Mouse (Mus musculus) kidney, adult 2 months (tissue): ENCODE data around the gene Mst1.

ENCODE experiments used
- CTCF ChIP-seq: fragments of 200-500 bp; conservative IDR thresholded peaks from 2 replicates; pipeline ENCODE4 v1.5.1; 2011; ENCODE audit warnings: low read depth, mild to moderate bottlenecking, control low read depth, low read length, moderate library complexity, mixed read lengths; ENCODE audit not compliant: insufficient read depth, insufficient read length
- POLR2A ChIP-seq: fragments of 200-500 bp; IDR thresholded peaks from one replicate; pipeline ENCODE4 v1.6.1; 2011; ENCODE audit warnings: low read depth, low read length, control low read depth

DNA sequence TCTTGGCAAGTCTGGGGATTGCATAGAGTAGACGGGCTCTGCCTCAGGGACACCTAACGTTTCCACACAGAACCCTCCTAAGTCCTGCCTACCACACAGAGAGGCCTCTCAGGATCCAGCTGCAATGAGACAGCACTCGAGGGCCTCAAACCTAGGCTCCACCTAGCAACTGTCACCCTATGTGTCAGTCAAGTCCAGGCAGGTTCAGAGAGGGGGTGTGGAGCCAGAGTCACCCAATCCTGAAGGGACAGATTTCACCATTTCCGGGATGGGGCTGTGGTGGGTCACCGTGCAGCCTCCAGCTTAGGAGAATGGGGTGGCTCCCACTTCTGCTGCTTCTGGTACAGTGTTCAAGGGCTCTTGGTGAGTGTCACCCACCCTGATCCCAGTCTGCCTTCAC, at the start of gene Mst1:
- TF ChIP-seq CTCF = no peak
- no peak for TF ChIP-seq POLR2A
